Mouse (Mus musculus) megakaryocyte, adult 5-6 weeks (primary cell): ENCODE measurements around the gene Cc2d2a. TPM values are rescaled to one million over a fixed set of nuclear protein-coding genes. Genes with fewer than 3 reads are reported as not detected.

Source experiments
- total RNA-seq, 2 experiments: library from RNA; stranded (forward) in 1 of 2; stranded (reverse) in 1 of 2; fragments of 153-499, 151-499 nt in 1 of 2; fragments of 221-1000, 200-1000 nt in 1 of 2; gene quantifications; 2 replicates each; pipeline versions ENCODE4 v1.2.3 to v1.2.4; 2015 to 2017

Gene Cc2d2a
- total RNA-seq, 2 experiments from 2014 or later, result 0.02 to 1.0 TPM

Other genes with a start within 250 kb of the Cc2d2a start
- not detected in 2 replicates for gene C1qtnf7, start 146.8 kb upstream of the Cc2d2a start, total RNA-seq (2015)
- gene C1qtnf7, start 146.8 kb upstream of the Cc2d2a start, total RNA-seq (2017), result 0.15 TPM in 1 of 2 replicates, not detected in the other
- gene Bst1, start 156.5 kb downstream of the Cc2d2a start, total RNA-seq (2015), result 29.8 and 31.3 TPM in 2 replicates
- gene Bst1, start 156.5 kb downstream of the Cc2d2a start, total RNA-seq (2017), result 25.1 and 32.3 TPM in 2 replicates
- gene Fbxl5, start 159.3 kb downstream of the Cc2d2a start, total RNA-seq (2015), result 81.7 and 82.1 TPM in 2 replicates
- 93.8 and 106 TPM in 2 replicates for gene Fbxl5, start 159.3 kb downstream of the Cc2d2a start, total RNA-seq (2017)
- 0.83 and 1.6 TPM in 2 replicates for gene Cd38, start 206.2 kb downstream of the Cc2d2a start, total RNA-seq (2015)
- 0.45 and 0.48 TPM in 2 replicates for gene Cd38, start 206.2 kb downstream of the Cc2d2a start, total RNA-seq (2017)